Mouse (Mus musculus) NIH3T3 (cell line): ENCODE measurements around the gene Tctn1.
A peak's percentile ranks its signal among the peaks of the same experiment; 100 is the strongest.
"Not testable (repeated sequence)": the region's sequence is repeated elsewhere in the genome, so short reads cannot be mapped to it uniquely, and the experiment has no call there.

ENCODE experiments used
- DNase-seq: peaks from one replicate; pipeline ENCODE4 v3.0.0-alpha.2; 2012; ENCODE audit warnings: low read depth

Tctn1 gene

GRCm38 (mm10) chr5:122219655-122220629 is 44.3 kb downstream of the Tctn1 start:
- DNase-seq, result no peak

DNA sequence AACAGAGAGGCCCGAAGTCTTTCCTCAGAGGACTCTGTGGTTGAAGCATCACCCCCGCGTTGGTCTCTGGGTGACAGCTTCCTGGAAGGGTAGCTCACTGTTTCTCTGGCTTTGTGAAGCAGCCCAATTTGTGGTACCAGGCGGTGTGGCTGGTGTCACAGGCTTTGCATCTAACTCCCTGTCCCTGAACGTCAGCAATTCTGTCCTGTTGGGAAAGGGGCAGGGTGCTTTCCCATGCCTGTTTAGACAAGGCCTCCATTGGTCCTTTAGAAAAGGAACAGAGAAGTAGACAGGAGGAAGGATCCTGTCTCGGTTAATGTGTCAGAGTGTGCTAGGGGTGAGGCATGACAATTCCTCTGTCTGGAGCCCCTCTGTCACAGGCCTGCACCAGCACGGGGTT is 45.3 kb downstream of the Tctn1 start:
- no peak for DNase-seq

GRCm38 (mm10) chr5:122218109-122218905 is 46.0 kb downstream of the Tctn1 start:
- no peak for DNase-seq

DNA sequence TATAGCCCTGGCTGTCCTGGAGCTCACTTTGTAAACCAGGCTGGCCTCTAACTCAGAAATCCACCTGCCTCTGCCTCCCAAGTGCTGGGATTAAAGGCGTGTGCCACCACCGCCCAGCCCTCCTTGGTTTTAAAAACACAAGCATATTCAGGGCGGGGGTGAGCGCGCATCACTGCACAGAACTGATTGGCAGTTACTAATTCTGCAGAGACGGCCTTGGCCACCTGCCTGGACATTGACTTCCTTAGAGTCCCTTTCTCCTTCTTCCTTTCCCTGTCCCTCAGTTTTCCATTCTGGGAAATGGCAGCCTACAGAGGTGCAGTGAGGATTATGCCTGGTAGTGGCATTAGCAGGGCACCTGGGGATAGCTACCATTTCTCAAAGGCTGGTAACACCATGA is 46.6 kb downstream of the Tctn1 start:
- DNase-seq, result no peak

DNA sequence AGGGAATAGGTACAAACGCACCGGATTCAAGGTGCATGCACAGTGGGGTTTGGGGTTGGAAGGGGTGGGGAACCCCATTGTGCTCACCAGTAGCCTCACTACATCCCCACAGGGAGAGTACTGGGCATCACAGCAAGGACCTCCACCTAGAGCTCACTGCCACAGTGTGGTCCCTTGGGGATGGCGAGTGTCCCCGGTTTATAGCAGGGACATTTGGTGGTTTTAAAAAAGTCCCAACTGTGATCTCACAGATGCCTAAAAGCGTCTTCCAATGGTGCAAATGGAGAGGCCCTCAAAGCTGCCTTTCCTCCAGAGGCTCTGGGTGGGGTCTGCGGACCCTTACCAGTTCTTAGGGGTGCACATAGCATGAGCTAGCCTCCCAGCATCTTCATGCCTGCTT is 50.4 kb downstream of the Tctn1 start:
- no peak for DNase-seq

DNA sequence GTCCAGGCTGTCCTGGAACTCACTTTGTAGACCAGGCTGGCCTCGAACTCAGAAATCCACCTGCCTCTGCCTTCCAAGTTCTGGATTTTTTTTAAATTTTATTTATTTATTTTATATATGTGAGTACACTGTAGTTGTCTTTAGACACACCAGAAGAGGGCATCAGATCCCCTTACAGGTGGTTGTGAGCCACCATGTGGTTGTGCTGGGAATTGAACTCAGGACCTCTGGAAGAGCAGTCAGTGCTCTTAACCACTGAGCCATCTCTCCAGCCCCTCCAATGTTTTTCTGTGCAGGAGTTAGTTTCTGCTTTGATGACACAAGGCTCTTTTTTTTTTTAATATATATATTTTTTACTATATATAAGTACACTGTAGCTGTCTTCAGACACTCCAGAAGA is 51.4 kb downstream of the Tctn1 start:
- DNase-seq, result not testable (repeated sequence)

GRCm38 (mm10) chr5:122212125-122212524 is 52.1 kb downstream of the Tctn1 start:
- DNase-seq, result no peak

- no peak for DNase-seq
Measured at GRCm38 (mm10) chr5:122210890-122211289, 53.4 kb downstream of the Tctn1 start.

- peak; percentile 63 for DNase-seq
Measured at GRCm38 (mm10) chr5:122209591-122210368, 54.5 kb downstream of the Tctn1 start.

GRCm38 (mm10) chr5:122208909-122209308 is 55.4 kb downstream of the Tctn1 start:
- no peak for DNase-seq

- no peak for DNase-seq
Measured at GRCm38 (mm10) chr5:122206475-122206874, 57.8 kb downstream of the Tctn1 start, which contains the start of gene Hvcn1. Gene Hvcn1, plus strand, starts transcription at chr5:122206804.

- no peak for DNase-seq
Measured at GRCm38 (mm10) chr5:122204180-122204579, 60.1 kb downstream of the Tctn1 start.

DNA sequence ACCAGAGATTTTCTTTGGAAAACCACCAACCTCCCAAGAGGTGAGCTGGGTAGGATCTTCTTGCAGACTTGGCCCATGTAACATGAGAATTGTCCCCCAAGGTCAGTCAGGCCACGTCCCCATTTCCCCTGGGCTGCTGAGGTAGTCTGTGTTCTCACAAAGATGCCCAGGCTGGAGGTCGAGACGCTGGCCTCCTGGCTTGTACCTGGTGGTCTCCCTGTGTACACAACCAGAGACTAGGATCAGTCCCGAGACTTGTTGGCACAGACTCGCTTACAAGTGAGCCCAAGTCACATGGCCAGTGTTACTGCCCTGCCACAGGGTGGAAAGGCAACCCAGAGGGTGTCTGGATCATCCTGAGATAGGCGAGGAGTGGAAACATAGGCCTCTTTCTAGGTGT is 62.4 kb downstream of the Tctn1 start:
- no peak for DNase-seq

DNA sequence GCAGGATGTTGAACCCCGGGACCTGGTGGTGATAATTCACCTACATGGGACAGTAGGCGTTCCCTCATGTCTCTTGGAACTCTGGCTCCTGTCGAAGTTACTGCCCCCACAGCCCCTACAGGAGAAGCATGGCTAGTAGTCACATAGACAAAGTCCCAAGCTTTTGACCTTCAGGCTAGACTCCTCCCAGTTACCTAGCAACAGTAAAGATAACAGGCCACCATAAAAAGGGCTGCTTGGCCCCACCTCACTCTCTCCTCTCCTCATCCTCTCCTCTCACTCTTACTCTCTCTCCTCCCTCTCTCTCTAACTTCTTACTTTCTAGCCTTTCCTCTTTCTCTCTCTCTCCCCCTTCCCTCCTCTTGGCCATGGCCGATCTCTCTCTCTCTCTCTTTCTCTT is 63.4 kb downstream of the Tctn1 start:
- DNase-seq, result no peak

DNA sequence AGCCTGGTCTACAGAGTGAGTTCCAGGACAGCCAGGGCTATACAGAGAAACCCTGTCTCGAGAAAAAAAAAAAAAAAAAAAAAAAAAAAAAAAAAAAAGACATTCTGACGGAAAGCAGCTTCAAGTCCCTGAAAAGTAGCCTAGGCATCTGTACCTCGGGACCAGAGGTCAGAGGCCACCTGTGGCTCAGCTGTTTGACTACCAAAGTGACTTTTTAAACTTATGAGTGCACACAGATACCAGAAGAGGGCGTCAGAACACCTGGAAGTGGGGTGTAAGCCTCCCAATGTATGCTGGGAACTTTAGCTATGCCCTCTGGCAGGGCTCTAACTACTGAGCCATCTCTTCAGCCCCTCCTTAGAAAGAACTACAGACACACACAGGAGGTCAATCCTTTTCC is 71.9 kb downstream of the Tctn1 start:
- DNase-seq, result no peak

- DNase-seq, result no peak
Measured at GRCm38 (mm10) chr5:122191269-122192063, 72.8 kb downstream of the Tctn1 start.

- no peak for DNase-seq
Measured at GRCm38 (mm10) chr5:122190465-122190864, 73.8 kb downstream of the Tctn1 start.

DNA sequence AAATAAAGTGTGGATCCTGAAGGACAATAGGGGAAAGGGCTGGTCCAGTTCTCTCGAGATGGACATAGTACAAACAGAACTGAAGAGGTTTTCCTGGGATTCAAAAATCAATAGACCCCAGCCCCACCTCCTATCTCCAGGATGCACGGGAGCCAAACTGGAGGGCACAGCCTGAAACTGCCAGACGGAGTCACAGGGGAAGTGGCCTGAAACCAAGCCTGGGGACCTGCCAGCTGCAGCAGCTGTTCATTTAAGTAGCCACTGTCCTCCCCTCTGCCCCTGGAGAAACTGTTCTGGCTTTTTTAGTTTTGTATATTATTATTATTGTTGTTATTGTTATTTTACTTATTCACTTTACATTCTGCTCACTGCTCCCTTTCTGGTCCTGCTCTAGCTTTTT is 75.1 kb downstream of the Tctn1 start:
- no peak for DNase-seq
